Mouse (Mus musculus): ENCODE measurements around the gene Uhrf1bp1. TPM values are rescaled to one million over a fixed set of nuclear protein-coding genes. Genes with fewer than 3 reads are reported as not detected.
A peak's percentile ranks its signal among the peaks of the same experiment; 100 is the strongest.

The Uhrf1bp1 gene
- polyA plus RNA-seq (2015; fragmentation: Nextera tagmentation; extraction: Ambion mirVana) = 1.5 and 1.6 TPM in 2 replicates

GRCm38 (mm10) chr17:27856265-27856797 lies at the start of gene Uhrf1bp1:
TSS of gene Uhrf1bp1 (plus strand) at chr17:27856441.
- 1% methylated on average over 39 of the region's 54 CpGs for WGBS
- DNase-seq (ENCODE audit: low spot score) = peak; percentile 89

GRCm38 (mm10) chr17:27807542-27808078 lies 48.6 kb upstream of the Uhrf1bp1 start:
- no peaks in the 10 kb centered on the region for H3K27me3 ChIP-seq (replicated peaks; ENCODE audit: insufficient read depth, low read length)
- H3K9ac ChIP-seq (replicated peaks; ENCODE audit: low read depth) = no peak overlapping the region
- WGBS = 51% methylated on average over 2 of the region's 2 CpGs
- peaks cover 12% of the 10 kb centered on the region for H3K4me1 ChIP-seq (ENCODE audit: insufficient read depth, low read depth, low read length)
- H3K27ac ChIP-seq (ENCODE audit: low read length) = no peak overlapping the region
- no peak for DNase-seq (ENCODE audit: low spot score)
- H3K9me3 ChIP-seq (ENCODE audit: low read length) = no peaks in the 10 kb centered on the region
- TF ChIP-seq CTCF (IDR thresholded peaks at IDR 0.05) = no peak
- TF ChIP-seq EP300 (IDR thresholded peaks at IDR 0.05) = no peak
- H3K4me2 ChIP-seq (replicated peaks; ENCODE audit: low read depth, low read length) = no peak overlapping the region
- no peaks in the 10 kb centered on the region for H3K36me3 ChIP-seq (ENCODE audit: insufficient read depth, low read length)
- ATAC-seq = no peak
- no peak overlapping the region for H3K4me3 ChIP-seq (ENCODE audit: low read depth, low read length)

More at GRCm38 (mm10) chr17:27856265-27856797, at the start of gene Uhrf1bp1:
- H3K27me3 ChIP-seq (replicated peaks; ENCODE audit: insufficient read depth, low read length) = no peaks in the 10 kb centered on the region
- peaks cover 12% of the 10 kb centered on the region; the same call in 1 of the 2 replicates for H3K36me3 ChIP-seq (ENCODE audit: insufficient read depth, low read length)
- peak within 1 kb of the TSS; percentile 92 for H3K4me3 ChIP-seq (ENCODE audit: low read depth, low read length)
- ATAC-seq = peak; percentile 92
- H3K4me2 ChIP-seq (replicated peaks; ENCODE audit: low read depth, low read length) = peak within 1 kb of the TSS; percentile 99
- peak within 1 kb of the TSS; percentile 75 for H3K9ac ChIP-seq (replicated peaks; ENCODE audit: low read depth)
- peak within 1 kb of the TSS; percentile 81 for H3K27ac ChIP-seq (ENCODE audit: low read length)
- H3K4me1 ChIP-seq (ENCODE audit: insufficient read depth, low read depth, low read length) = peaks cover 5% of the 10 kb centered on the region; the same call in 1 of the 2 replicates
- no peak for TF ChIP-seq EP300 (IDR thresholded peaks at IDR 0.05)
- no peak for TF ChIP-seq CTCF (IDR thresholded peaks at IDR 0.05)
- no peaks in the 10 kb centered on the region for H3K9me3 ChIP-seq (ENCODE audit: low read length)

- no peaks in the 10 kb centered on the region for H3K27me3 ChIP-seq (replicated peaks; ENCODE audit: insufficient read depth, low read length)
- DNase-seq (ENCODE audit: low spot score) = no peak
- no peaks in the 10 kb centered on the region for H3K36me3 ChIP-seq (ENCODE audit: insufficient read depth, low read length)
- no peak overlapping the region for H3K4me2 ChIP-seq (replicated peaks; ENCODE audit: low read depth, low read length)
- H3K9ac ChIP-seq (replicated peaks; ENCODE audit: low read depth) = no peak overlapping the region
- H3K4me1 ChIP-seq (ENCODE audit: insufficient read depth, low read depth, low read length) = no peaks in the 10 kb centered on the region; the same call in none of the 2 replicates
- WGBS = 57% methylated on average over 16 of the region's 16 CpGs
- no peak overlapping the region for H3K27ac ChIP-seq (ENCODE audit: low read length)
- no peak overlapping the region for H3K4me3 ChIP-seq (ENCODE audit: low read depth, low read length)
- no peak for ATAC-seq
- no peak for TF ChIP-seq CTCF (IDR thresholded peaks at IDR 0.05)
- no peak for TF ChIP-seq EP300 (IDR thresholded peaks at IDR 0.05)
- H3K9me3 ChIP-seq (ENCODE audit: low read length) = no peaks in the 10 kb centered on the region
Observed at GRCm38 (mm10) chr17:27810569-27811331, 45.5 kb upstream of the Uhrf1bp1 start.

- H3K27ac ChIP-seq (ENCODE audit: low read length) = no peak overlapping the region
- H3K9ac ChIP-seq (replicated peaks; ENCODE audit: low read depth) = no peak overlapping the region
- no peak for ATAC-seq
Observed at GRCm38 (mm10) chr17:27811980-27812379, 44.3 kb upstream of the Uhrf1bp1 start.

GRCm38 (mm10) chr17:27814606-27815005 lies 41.6 kb upstream of the Uhrf1bp1 start:
- peaks cover 11% of the 10 kb centered on the region for H3K4me1 ChIP-seq (ENCODE audit: insufficient read depth, low read depth, low read length)
- H3K36me3 ChIP-seq (ENCODE audit: insufficient read depth, low read length) = no peaks in the 10 kb centered on the region
- TF ChIP-seq EP300 (IDR thresholded peaks at IDR 0.05) = no peak
- TF ChIP-seq CTCF (IDR thresholded peaks at IDR 0.05) = no peak
- H3K9me3 ChIP-seq (ENCODE audit: low read length) = no peaks in the 10 kb centered on the region
- H3K4me2 ChIP-seq (replicated peaks; ENCODE audit: low read depth, low read length) = no peak overlapping the region
- H3K9ac ChIP-seq (replicated peaks; ENCODE audit: low read depth) = no peak overlapping the region
- H3K27ac ChIP-seq (ENCODE audit: low read length) = no peak overlapping the region
- no peak for ATAC-seq
- H3K27me3 ChIP-seq (replicated peaks; ENCODE audit: insufficient read depth, low read length) = no peaks in the 10 kb centered on the region
- no peak for DNase-seq (ENCODE audit: low spot score)
- no peak overlapping the region for H3K4me3 ChIP-seq (ENCODE audit: low read depth, low read length)

More at GRCm38 (mm10) chr17:27811980-27812379, 44.3 kb upstream of the Uhrf1bp1 start:
- Histone ChIP-seq H3K36me3 (ENCODE audit: insufficient read depth, low read length) (no peaks in the 10 kb centered on the region), H3K9me3 (ENCODE audit: low read length) (no peaks in the 10 kb centered on the region), H3K4me2 (replicated peaks; ENCODE audit: low read depth, low read length) (no peak overlapping the region), H3K4me1 (ENCODE audit: insufficient read depth, low read depth, low read length) (no peaks in the 10 kb centered on the region; the same call in none of the 2 replicates), H3K4me3 (ENCODE audit: low read depth, low read length) (no peak overlapping the region), H3K27me3 (replicated peaks; ENCODE audit: insufficient read depth, low read length) (no peaks in the 10 kb centered on the region)
- DNase-seq (ENCODE audit: low spot score) = no peak
- 76% methylated on average over 3 of the region's 3 CpGs for WGBS
- TF ChIP-seq EP300 (IDR thresholded peaks at IDR 0.05) = no peak
- no peak for TF ChIP-seq CTCF (IDR thresholded peaks at IDR 0.05)

- ATAC-seq = no peak
- H3K27ac ChIP-seq (ENCODE audit: low read length) = peak overlapping the region; percentile 95
- H3K9ac ChIP-seq (replicated peaks; ENCODE audit: low read depth) = peak overlapping the region; percentile 96
- H3K4me1 ChIP-seq (ENCODE audit: insufficient read depth, low read depth, low read length) = peaks cover 18% of the 10 kb centered on the region
- 10% methylated on average over 7 of the region's 7 CpGs for WGBS
- no peak for DNase-seq (ENCODE audit: low spot score)
- no peak for TF ChIP-seq EP300 (IDR thresholded peaks at IDR 0.05)
- TF ChIP-seq CTCF (IDR thresholded peaks at IDR 0.05) = no peak
- peak overlapping the region; percentile 67 for H3K4me2 ChIP-seq (replicated peaks; ENCODE audit: low read depth, low read length)
- peak overlapping the region; percentile 93 for H3K4me3 ChIP-seq (ENCODE audit: low read depth, low read length)
- H3K9me3 ChIP-seq (ENCODE audit: low read length) = no peaks in the 10 kb centered on the region
- no peaks in the 10 kb centered on the region for H3K36me3 ChIP-seq (ENCODE audit: insufficient read depth, low read length)
- no peaks in the 10 kb centered on the region for H3K27me3 ChIP-seq (replicated peaks; ENCODE audit: insufficient read depth, low read length)
Observed at GRCm38 (mm10) chr17:27819011-27819410, 37.2 kb upstream of the Uhrf1bp1 start.

Data from lung, postnatal 0 days (tissue).